Mouse (Mus musculus) stomach, postnatal 0 days (tissue): Measurements from ENCODE around the gene Morc2a. TPM values are rescaled to one million over a fixed set of nuclear protein-coding genes. Genes with fewer than 3 reads are reported as not detected.
"Not testable (repeated sequence)": the region's sequence is repeated elsewhere in the genome, so short reads cannot be mapped to it uniquely, and the experiment has no call there.

Experiments used
- ATAC-seq: fragments of 200-750 bp; cut with Nextera tagmentation; 2 replicates; pipeline ENCODE4 v1.8.0; 2017; ENCODE audit not compliant: low FRiP score, low TSS enrichment
- DNase-seq: peaks from one replicate; pipeline ENCODE4 v3.0.0-alpha.2; 2016; ENCODE audit warnings: low spot score
- H3K27ac ChIP-seq: fragments of 300-500 bp; sonication (generic); replicated peaks from 2 replicates; pipeline ENCODE4 v1.5.1; 2014; ENCODE audit warnings: mild to moderate bottlenecking, control low read depth
- H3K27me3 ChIP-seq: fragments of 300-500 bp; sonication (generic); 2 replicates; pipeline ENCODE4 v1.6.1; 2014; ENCODE audit warnings: low read length; ENCODE audit not compliant: control insufficient read depth, insufficient read depth
- H3K36me3 ChIP-seq: fragments of 300-500 bp; sonication (generic); 2 replicates; pipeline ENCODE4 v1.6.1; 2014; ENCODE audit warnings: low read length, mixed read lengths; ENCODE audit not compliant: control insufficient read depth, insufficient read depth
- H3K4me1 ChIP-seq: fragments of 300-500 bp; sonication (generic); replicated peaks from 2 replicates; pipeline ENCODE4 v1.6.1; 2014; ENCODE audit warnings: antibody characterized with exemption; ENCODE audit not compliant: control insufficient read depth, insufficient read depth
- H3K4me2 ChIP-seq: fragments of 300-500 bp; sonication (generic); replicated peaks from 2 replicates; pipeline ENCODE4 v1.6.1; 2014; ENCODE audit warnings: low read depth, mild to moderate bottlenecking, control low read depth, moderate library complexity
- H3K4me3 ChIP-seq: fragments of 300-500 bp; sonication (generic); 2 replicates; pipeline ENCODE4 v1.5.1; 2014; ENCODE audit warnings: low read depth, low read length, control low read depth
- H3K9ac ChIP-seq: fragments of 300-500 bp; sonication (generic); 2 replicates; pipeline ENCODE4 v1.6.1; 2014; ENCODE audit warnings: mild to moderate bottlenecking, low read length, control low read depth, mixed read lengths
- H3K9me3 ChIP-seq: fragments of 300-500 bp; sonication (generic); 2 replicates; pipeline ENCODE4 v1.6.1; 2016; ENCODE audit warnings: low read length; ENCODE audit not compliant: control insufficient read depth
- CTCF ChIP-seq: IDR thresholded peaks from 2 replicates; pipeline ENCODE4 v1.5.1; 2016; ENCODE audit warnings: antibody characterized with exemption, low read depth, mild to moderate bottlenecking, moderate library complexity
- EP300 ChIP-seq: optimal IDR thresholded peaks from 2 replicates; pipeline ENCODE3; 2016; ENCODE audit warnings: antibody characterized with exemption
- WGBS: fragments of 180-500 bp; shearing (Covaris S2); extraction: QIAGEN DNeasy Blood & Tissue Kit; methylation state at CpG from one replicate; pipeline ENCODE4 v1.1.7; 2014; 5-methylcytosine and 5-hydroxymethylcytosine counted together
- polyA plus RNA-seq: library from polyadenylated mRNA; unstranded; fragments of >200 nt; fragmentation: Nextera tagmentation; extraction: Ambion mirVana; gene quantifications from 2 replicates; pipeline ENCODE4 v1.2.1, GENCODE M21; 2015

Gene Morc2a
- polyA plus RNA-seq, 1 experiment from 2014 or later, result 6.9 TPM

DNA sequence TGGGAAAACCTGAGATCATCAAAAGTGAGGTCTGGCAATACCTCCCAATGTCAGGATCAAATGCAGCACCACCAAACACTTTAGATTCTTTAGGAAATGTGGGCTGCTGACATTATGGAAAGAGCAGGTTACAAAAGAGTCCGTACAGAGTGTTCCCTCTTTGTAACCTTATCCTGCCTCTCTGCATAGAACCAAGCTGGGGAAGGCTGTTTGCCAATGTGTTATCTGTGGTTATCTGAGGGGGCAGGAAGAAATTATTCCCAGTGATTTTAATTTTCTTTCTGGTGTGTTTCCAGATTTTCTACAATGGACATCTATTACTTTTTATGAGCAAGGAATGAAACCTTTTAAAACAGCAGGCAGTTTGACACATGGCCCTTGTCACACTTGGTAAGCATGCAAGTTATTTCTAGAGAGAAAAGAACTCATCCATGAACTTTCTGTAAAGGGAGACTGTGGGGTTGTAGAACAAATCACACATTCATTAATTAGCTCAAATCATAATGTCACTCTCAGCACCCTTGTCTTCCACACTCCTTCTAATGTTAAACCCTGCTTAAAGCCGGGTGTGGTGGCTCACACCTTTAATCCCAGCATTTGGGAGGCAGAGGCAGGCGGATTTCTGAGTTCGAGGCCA lies 24.5 kb upstream of the Morc2a start:
- DNase-seq (no peak), ATAC-seq (no peak)
- Histone ChIP-seq H3K9me3 (no peaks in the 10 kb centered on the region), H3K36me3 (no peaks in the 10 kb centered on the region), H3K4me2 (no peak overlapping the region), H3K4me3 (no peak overlapping the region), H3K27ac (no peak overlapping the region), H3K27me3 (no peaks in the 10 kb centered on the region), H3K9ac (no peak overlapping the region), H3K4me1 (peaks cover 4% of the 10 kb centered on the region; the same call in 1 of the 2 replicates)
- WGBS, result 81% methylated on average over 4 of the region's 4 CpGs
- no peak for TF ChIP-seq CTCF
- TF ChIP-seq EP300, result no peak

DNA sequence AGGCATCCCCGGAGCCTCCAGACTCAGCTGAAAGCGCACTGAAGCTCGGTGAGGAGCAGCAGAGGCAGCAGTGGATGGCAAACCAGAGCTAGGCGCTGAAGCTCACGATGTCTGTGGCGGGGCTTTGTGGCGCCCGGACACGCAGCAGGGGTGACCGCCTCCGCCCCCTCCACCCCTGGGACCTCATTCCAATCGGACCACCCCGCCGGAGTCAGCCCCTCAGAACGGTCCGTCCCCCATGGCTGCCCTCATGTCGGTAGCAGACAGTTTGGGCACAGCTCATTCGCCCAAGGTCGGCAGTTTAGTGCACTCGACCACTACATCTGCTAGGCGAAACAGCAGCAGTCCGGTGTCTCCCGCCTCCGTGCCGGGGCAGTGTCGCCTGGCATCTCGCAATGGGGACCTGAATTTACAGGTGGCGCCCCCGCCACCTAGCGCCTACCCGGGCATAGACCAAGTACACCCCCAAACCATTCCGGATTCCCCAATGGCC lies 19.9 kb upstream of the Morc2a start:
- peak overlapping the region; percentile 65 for H3K4me2 ChIP-seq

DNA sequence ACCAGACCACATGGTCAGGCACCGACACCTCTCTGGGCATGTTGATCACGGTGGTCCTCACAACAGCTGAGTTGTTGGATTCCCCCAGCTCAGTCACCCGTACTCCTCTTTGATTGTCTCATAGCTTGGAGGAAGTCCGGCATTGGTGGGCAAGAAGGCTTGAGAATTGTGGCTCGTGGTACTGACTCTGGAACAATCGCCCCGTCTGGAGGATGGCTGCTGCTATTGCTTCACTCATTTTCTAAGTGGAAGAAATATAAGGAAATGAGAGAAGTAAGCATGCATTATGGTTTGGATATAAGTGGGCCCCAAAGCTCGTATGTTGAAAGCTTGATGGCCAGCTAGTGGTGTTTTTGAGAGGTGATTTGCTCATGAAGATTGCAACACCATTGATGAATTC lies 15.7 kb upstream of the Morc2a start:
- H3K27ac ChIP-seq, H3K27me3 ChIP-seq, H3K4me2 ChIP-seq, DNase-seq, ATAC-seq, H3K4me1 ChIP-seq, H3K9me3 ChIP-seq, H3K9ac ChIP-seq, H3K36me3 ChIP-seq, H3K4me3 ChIP-seq: not testable (repeated sequence)
- 81% methylated on average over 8 of the region's 8 CpGs for WGBS

More for the DNA sequence above, 19.9 kb upstream of the Morc2a start:
- Histone ChIP-seq H3K27me3 (no peaks in the 10 kb centered on the region), H3K9me3 (no peaks in the 10 kb centered on the region), H3K4me3 (peak overlapping the region; percentile 35), H3K9ac (peak overlapping the region; percentile 41), H3K4me1 (peaks cover 4% of the 10 kb centered on the region; the same call in 1 of the 2 replicates), H3K36me3 (no peaks in the 10 kb centered on the region), H3K27ac (no peak overlapping the region)
- TF ChIP-seq EP300 (no peak), CTCF (peak; percentile 22; the same call in 1 of the 2 replicates)
- peak; percentile 35; the same call in 1 of the 2 replicates for ATAC-seq
- peak; percentile 22 for DNase-seq
- WGBS, result 2% methylated on average over 30 of the region's 32 CpGs

DNA sequence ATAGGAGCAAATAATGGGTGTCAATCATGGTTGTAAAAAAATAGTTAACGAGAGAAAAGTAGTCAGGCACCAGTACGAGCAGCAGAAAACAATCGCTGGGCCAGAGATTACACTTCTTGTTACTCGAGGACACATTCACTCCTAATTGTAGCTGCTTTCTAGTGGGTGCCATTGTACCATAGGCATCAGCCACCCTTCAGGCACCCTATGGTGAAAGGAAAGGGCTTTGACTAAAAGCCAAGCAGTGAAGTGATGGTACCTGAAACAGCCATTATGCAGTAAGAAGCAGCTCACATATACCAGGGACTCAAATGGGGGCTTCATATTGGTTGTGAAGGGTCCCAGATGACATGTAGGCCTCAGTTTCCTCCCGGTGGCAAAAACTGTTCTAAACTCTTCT lies 1.3 kb upstream of the Morc2a start:
- 82% methylated on average over 5 of the region's 5 CpGs for WGBS
- ATAC-seq, result no peak

DNA sequence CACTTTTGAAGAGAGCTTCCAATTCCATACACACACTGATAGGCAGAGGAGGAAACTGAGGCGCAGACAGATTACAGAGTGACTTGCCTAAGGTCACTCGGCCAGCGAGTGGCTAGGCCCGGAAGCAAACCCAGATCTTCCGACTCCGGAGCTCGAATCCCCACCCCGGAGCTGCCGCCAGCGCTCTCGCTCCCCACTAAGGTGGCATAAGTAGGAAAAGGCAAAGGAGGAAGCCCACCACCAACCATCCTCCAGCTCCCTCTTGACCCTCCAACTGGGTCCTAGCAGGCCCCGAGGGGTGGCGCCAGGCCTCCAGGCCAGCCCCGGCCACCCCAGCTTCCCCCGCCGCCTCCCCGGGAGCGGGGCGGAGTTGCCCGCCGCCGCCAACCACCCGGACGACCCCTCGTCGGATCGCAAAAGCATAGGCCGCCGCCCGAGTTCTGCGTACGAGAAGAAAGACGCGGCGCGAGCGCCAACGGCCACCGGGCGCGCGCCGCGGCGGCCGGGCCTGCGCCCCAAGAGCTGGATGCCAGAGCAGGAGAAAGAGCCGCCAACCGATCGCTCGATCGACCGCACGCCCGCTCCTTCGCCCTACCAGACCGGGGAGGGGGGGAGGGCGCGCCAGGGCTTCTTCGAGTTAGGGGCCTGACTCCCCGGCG lies 557 bp upstream of the Morc2a start:
- Histone ChIP-seq H3K36me3 (peaks cover 19% of the 10 kb centered on the region), H3K27ac (peak overlapping the region; percentile 97), H3K4me1 (peaks cover 7% of the 10 kb centered on the region; the same call in 1 of the 2 replicates), H3K9me3 (no peaks in the 10 kb centered on the region), H3K4me2 (peak overlapping the region; percentile 77), H3K9ac (peak overlapping the region; percentile 98), H3K4me3 (peak overlapping the region; percentile 92), H3K27me3 (no peaks in the 10 kb centered on the region)
- no peak; the same call in 1 of the 2 replicates for ATAC-seq
- no peak for DNase-seq
- under 1% methylated on average over 52 of the region's 62 CpGs for WGBS
- TF ChIP-seq CTCF (no peak), EP300 (no peak)

More for the DNA sequence above, 1.3 kb upstream of the Morc2a start:
- peaks cover 7% of the 10 kb centered on the region; the same call in 1 of the 2 replicates for H3K4me1 ChIP-seq
- peak overlapping the region; percentile 77 for H3K4me2 ChIP-seq
- peak overlapping the region; percentile 98 for H3K9ac ChIP-seq
- no peaks in the 10 kb centered on the region for H3K9me3 ChIP-seq
- H3K36me3 ChIP-seq, result peaks cover 22% of the 10 kb centered on the region
- no peaks in the 10 kb centered on the region for H3K27me3 ChIP-seq
- peak overlapping the region; percentile 92 for H3K4me3 ChIP-seq
- DNase-seq, result no peak
- no peak overlapping the region for H3K27ac ChIP-seq
- TF ChIP-seq CTCF, result no peak
- TF ChIP-seq EP300, result no peak

DNA sequence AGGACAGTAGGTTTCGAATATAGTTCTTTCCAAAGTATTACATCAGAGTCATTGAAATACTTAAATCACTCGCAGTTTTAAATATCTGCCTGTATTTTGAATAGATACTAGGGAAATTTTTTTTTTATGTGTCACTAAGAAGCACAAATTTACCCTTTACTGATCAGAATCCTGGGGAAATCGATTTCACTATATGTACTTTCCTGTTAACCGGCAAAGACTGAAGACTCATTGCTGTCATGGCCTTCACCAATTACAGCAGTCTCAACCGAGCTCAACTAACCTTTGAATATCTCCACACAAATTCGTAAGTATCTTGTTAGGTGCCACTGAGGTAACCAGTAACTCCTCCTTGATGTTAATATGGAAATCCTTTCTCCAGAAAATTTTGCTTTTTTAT lies 1.1 kb downstream of the Morc2a start:
- no peak overlapping the region for H3K27ac ChIP-seq
- no peak overlapping the region for H3K4me3 ChIP-seq
- DNase-seq (no peak), ATAC-seq (no peak)
- H3K9ac ChIP-seq, result no peak overlapping the region
- no peaks in the 10 kb centered on the region for H3K27me3 ChIP-seq
- H3K4me2 ChIP-seq, result peak overlapping the region; percentile 77
- H3K4me1 ChIP-seq, result peaks cover 7% of the 10 kb centered on the region; the same call in 1 of the 2 replicates
- TF ChIP-seq EP300, result no peak
- TF ChIP-seq CTCF, result no peak
- H3K36me3 ChIP-seq, result peaks cover 10% of the 10 kb centered on the region
- no peaks in the 10 kb centered on the region for H3K9me3 ChIP-seq
- WGBS, result 95% methylated on average over 6 of the region's 6 CpGs
